Mouse (Mus musculus) brain, embryonic 18.5 days (tissue): ENCODE results near the gene Gm45717.

ENCODE experiments used
- DNase-seq: peaks from one replicate; pipeline ENCODE4 v3.0.0-alpha.2; 2012; ENCODE audit warnings: low read depth, low spot score

Gm45717 gene

GRCm38 (mm10) chr7:140944236-140944635, 11.5 kb downstream of the Gm45717 start:
- no peak for DNase-seq

DNA sequence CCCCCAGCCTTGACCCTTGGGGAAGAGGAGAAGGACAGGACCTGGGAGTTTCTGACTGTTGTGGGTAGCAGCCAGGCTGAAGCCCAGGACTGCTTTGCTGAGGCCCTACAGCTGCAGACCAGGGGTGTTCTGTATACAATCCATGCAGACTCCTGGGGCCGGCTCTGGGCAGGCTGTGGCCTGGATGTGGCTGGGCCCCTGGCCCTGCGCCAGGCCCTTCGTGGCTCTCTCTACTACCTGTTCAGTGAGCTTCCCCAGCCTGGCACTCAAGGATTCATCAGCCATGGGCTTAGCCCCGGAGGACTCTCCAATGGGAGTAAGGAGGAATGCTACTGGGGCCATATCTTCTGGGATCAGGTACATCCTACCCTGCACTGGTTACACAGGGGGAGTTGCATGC, 12.4 kb downstream of the Gm45717 start:
- DNase-seq, result no peak

DNA sequence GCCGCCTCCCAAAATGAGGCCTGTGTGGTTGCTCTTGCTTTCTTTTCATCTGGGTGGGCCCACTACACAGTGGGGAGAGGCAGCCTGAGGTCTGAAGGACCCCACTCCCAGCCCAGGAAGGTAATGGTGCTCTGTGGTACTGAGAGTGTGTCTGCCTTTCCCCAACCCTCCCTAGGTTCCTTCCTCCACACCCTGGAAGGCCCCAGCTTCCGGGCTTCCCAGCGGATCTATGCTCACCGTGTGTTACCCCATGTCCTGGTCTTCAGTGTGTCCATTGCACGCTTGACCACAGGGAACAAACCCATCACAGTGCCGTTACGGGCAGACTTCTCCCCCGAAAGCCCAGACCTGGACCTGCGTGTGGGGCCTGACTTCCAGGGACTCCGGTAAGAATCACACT, 12.9 kb downstream of the Gm45717 start:
- no peak for DNase-seq

DNA sequence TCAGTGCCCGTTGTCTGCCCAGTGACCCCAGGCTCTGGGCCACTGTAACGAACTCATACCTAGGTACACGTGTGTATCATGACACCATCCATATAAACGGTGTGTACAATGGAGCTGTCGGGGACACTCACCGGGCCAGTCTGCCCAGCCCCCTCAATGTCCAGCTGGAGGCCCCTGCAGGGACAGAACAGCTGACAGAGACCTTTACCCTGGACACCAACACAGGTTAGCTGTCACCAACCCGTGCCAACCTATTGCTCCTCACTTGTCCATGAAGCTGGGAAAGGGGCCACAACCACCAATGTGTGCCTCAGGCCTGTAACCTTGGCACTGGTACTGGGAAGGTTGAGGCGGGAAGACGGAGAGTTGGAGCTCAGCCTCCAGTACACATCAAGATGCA, 13.4 kb downstream of the Gm45717 start:
- DNase-seq, result no peak

DNA sequence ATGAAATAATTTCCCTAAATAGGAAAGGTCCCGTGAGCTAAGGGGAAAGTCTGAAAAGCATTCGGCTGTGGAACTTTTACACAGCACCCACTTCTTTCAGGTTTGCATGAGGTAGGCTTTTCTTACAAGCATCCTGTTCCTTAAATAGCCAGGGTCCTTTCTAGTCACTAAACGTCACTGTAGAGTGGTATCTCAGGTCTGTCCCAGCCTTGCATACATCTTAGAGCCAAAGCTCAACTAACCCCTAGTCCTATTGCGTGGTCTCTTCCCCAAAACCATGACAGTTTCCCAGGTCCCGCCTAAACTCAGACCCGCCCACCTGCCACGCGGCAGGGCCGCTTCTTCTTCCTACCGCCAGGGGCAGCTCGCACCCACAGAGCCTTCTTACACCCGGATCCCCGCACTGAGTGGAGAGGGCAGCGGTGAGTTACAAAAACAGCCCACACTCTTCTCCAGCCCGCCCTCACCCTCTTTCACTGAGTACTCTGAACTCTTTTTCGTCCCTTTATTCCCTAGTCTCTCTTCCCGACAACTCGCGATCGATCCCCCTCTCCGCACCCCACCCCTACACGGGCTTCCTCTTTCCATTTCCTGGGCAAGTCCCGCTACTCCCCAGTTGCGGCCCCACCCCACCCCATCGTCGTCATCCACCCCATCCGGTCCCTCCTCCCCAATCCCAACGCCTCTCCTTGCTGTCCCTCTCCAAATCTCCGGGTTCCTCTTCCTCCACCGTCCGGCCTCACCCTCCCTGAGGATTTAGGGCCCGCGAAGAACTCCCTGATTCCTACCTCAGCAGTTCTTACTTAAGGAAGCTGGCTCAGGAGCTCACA, 14.3 kb downstream of the Gm45717 start, which contains the start of gene Pgghg:
Gene Pgghg (plus strand): TSS at position 170 of the 830 bp plus-strand sequence.
- DNase-seq, result no peak

DNA sequence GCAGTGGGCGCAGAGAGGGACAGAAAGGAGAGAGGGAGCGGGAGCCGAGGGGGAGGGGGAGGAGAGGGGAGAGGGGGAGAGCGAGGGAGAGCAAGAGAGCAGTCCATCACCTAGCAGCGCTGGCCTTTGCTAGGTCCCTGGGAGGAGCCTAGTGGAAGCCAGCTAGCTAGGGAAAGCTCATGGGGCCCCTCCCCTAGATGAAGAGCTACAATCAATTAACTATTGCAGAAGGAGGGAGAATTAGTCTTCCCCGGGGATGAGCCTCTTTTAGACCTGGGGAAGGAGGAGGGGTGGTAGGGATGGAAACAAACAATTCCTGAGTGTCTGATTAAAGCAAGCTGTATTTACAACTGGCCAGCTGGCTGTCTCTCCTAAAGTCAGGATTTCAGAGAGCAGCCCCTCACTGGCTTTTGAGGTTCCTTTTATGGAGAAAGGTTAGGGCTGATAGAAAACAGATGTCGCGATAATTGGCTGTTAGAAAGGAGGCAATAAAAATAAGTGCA, 16.0 kb downstream of the Gm45717 start:
- no peak for DNase-seq

GRCm38 (mm10) chr7:140938896-140939295, 16.8 kb downstream of the Gm45717 start:
- DNase-seq, result no peak

DNA sequence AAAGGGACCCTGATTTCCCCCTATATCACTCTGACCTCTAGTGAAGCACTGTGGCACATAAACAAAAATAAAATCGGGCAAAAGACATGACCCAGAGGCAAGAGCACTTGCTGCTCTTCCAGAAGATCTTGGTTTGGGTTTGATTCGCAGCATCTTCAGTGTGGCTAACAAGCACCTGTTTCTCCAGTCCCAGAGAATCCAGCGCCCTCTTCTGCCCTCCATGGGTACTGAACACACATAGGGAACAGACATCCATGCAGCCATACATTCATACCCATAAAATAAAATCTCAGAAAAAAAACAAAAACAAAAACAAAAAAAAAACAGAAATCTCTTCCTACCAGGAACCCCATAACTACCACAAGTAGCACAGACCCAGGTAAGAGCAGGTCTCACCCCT, 17.3 kb downstream of the Gm45717 start:
- no peak for DNase-seq

- DNase-seq, result no peak
Observed at GRCm38 (mm10) chr7:140927181-140927580, 28.6 kb downstream of the Gm45717 start.

GRCm38 (mm10) chr7:140923070-140923775, 32.5 kb downstream of the Gm45717 start:
- DNase-seq, result no peak

DNA sequence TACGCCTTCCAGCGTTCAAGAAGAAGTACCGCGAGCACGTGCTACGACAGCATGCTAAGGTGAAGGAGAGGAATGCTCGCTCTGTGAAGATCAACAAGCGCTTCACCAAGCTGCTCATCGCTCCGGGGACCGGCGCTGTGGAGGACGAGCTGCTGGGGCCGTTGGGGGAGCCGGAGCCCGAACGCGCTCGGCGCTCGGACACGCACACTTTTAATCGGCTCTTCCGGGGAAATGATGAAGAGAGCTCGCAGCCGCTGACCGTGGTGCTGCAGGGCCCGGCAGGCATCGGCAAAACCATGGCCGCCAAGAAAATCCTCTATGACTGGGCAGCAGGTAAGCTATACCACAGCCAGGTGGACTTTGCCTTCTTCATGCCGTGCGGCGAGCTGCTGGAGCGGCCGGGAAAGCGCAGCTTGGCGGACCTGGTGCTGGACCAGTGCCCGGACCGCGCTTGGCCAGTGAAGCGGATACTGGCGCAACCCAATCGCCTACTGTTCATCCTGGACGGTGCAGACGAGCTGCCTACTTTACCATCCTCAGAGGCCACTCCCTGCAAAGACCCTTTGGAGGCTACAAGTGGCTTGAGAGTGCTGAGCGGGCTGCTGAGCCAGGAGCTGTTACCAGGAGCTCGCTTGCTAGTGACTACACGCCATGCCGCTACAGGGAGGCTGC, 33.2 kb downstream of the Gm45717 start:
- DNase-seq, result no peak

GRCm38 (mm10) chr7:140921225-140921975, 34.3 kb downstream of the Gm45717 start:
- DNase-seq, result no peak

DNA sequence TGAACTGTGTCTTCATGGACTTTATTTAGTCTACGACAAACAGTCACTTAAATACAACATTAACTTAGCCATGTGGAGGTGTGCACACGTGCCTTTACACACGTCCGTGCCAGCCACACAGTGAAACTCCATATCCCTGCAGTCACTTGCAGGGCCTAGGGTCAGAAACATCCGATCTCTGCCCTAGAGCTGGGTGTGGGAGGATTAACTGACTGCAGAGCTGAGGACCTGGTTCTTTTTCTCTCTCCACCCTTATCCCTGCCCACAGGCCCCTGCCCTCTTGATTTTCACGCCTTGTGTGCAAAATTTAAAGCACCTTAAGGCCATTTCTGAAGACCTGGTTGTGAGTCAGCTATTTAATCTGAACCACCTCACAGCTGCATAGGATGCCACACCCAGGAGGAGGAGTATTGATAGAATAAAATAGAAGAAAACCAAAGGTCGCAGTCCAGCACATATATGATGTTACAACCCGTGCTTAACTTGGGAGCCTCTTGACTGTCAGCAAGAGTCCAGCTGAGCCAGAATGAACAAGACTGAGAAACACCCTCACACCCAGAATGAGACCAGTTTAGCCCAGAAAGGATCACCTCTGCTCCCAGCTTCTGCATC, 35.2 kb downstream of the Gm45717 start, which contains the start of gene Nlrp6:
Gene Nlrp6 (plus strand): TSS at position 485 of the 612 bp plus-strand sequence.
- DNase-seq, result no peak

GRCm38 (mm10) chr7:140919911-140920310, 35.8 kb downstream of the Gm45717 start:
- no peak for DNase-seq

DNA sequence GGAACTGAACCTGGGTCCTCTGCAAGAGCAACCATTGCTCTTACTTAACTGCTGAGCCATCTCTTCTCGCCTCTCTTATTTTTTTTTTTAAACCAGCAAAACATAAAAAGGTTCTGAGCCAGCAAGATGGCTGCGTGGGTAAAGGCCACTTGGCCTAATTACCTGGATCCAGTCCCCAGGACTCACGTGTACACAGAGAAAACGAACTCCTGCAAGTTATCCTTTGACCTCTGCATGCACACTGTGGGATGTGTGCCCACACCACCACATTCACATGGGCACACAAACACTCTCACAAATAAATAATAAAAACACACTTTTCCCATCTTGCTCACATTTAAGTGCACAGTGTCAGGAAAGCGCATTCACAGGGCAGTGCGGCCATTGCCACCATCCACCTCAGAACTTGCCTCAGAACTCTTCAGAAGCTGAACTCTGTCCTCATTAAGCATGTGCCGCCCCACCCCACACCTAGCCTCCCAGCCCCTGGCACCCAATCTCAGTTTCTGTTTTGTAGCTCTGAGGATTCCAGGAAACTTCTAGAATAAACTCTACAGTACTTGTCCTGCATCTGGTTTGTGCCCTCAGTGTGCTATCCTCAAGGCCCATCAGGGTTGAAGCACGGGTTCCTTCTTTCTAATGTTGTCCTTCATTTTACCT, 41.6 kb downstream of the Gm45717 start:
- DNase-seq, result no peak

DNA sequence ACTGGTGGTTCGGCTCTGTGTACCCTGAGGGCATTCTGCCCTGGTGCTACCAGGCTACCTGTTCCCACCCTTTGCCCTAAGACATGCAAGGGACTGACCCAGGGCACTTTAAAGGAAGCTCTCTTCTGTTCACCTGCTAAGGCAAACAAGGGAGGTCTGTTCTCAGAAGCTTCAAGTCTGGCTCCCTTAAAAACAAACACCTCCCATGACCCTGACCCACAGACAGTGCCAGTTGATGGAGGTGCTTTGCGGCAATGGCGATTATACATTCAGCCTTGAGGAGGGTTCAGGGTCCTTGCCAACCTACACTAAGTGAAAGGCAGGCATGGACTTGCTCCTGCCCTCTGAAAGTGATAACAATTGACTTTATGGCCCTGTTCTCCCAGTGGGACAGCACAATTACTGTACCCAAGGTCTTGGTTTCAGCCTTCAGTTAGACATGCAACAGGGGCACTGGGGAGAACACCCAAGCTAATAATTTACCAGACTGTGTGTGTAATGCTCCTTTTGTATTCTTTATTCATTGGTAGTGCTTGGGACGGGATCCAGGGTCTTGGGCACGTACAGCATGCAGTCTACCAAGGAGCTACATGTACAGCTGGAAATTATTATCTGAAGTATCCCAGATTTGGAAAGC, 42.8 kb downstream of the Gm45717 start:
- no peak for DNase-seq

DNA sequence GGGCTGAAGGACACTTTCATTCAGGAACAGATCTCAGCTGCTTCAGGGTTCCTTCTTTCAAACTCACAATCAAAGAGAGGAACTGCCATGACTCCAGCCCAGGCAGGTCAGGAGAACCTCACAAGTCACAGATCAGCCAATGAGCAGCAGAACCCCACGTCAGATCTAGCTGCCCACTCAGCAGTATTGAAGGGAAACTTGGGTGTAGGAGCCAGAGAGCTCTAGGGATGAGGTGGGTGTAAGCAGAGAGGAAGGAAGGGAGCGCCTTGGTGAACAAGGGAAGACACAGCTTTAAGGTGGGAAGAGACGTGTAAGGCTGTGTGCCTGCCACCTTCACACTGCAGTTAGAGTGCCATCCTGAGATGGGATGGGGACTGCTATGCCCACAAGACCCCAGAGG, 43.4 kb downstream of the Gm45717 start:
- DNase-seq, result no peak

DNA sequence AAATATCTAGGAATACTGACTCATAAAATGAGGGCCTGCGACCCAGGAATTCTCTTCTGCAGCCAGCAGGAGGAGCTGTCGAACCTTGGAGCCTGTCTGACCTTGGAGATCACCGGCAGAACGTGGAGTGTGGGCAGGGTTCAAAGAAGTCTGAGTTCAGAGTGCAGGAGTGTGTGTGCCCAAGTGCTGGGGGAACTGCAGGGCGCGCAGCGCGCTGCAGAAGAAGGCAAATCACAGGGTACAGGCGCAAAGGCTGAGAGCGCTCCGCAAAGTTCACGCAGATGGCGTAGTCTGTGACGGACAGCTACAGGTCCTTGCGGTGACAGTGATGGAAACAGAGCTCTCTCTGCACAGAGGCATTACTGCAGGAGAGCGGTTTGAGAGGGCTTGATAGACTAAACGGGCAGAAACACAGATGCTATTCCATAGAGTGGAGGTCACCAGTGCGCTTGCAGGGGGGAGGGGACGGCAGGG, 47.1 kb downstream of the Gm45717 start:
- DNase-seq, result no peak

DNA sequence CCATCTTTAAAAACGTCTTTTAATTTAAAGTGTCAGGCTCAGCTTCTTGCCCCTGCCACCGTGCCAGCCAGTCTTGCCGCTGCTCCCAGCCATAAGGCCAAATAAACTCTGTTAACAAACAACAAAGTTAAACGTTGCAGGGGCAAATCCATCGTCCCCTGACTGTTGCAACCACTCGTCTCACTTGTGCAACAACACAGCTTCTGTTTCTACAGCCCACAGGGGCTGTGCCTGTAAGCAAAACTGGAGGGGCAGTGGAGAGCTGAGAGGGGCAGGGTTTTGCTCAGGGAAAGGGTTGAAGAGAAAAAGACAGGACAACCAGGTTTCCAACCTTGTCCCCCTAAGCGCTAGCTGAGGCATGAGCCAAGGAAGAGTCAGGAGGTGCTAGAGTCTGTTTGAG, 47.6 kb downstream of the Gm45717 start:
- DNase-seq, result no peak

DNA sequence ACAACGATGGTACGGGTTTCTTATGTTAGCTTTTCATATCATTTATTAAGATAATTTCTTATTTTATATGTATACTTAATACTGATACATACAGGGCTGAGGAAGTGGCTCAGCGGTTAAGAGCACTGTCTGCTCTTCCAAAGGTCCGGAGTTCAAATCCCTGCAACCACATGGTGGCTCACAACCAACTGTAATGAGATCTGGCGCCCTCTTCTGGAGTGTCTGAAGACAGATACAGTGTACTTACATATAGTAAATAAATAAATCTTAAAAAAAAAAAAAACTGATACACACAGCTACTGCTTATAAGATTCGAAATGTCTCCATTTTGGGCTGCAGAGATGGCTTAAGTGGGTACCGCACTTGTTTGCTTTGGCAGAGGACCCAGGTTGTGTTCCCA, 48.0 kb downstream of the Gm45717 start:
- DNase-seq, result no peak
